Mouse (Mus musculus): ENCODE data around the gene Sipa1. TPM values are rescaled to one million over a fixed set of nuclear protein-coding genes. Genes with fewer than 3 reads are reported as not detected.

Gene Sipa1
- total RNA-seq, 2 experiments from 2014 or later: 16.5 to 17.3 TPM

GRCm38 (mm10) chr19:5607705-5608410, 55.6 kb downstream of the Sipa1 start:
- no peak for DNase-seq (ENCODE audit: low spot score in 2 of 2)

- DNase-seq (ENCODE audit: low spot score in 2 of 2): no peak
Observed at GRCm38 (mm10) chr19:5606196-5606595, 57.3 kb downstream of the Sipa1 start.

- DNase-seq (ENCODE audit: low spot score in 2 of 2): peak in 1 of 2 experiments; percentile 63
Observed at GRCm38 (mm10) chr19:5605126-5605525, 58.4 kb downstream of the Sipa1 start.

GRCm38 (mm10) chr19:5603664-5604063, 59.8 kb downstream of the Sipa1 start:
- DNase-seq (ENCODE audit: low spot score in 2 of 2): no peak

DNA sequence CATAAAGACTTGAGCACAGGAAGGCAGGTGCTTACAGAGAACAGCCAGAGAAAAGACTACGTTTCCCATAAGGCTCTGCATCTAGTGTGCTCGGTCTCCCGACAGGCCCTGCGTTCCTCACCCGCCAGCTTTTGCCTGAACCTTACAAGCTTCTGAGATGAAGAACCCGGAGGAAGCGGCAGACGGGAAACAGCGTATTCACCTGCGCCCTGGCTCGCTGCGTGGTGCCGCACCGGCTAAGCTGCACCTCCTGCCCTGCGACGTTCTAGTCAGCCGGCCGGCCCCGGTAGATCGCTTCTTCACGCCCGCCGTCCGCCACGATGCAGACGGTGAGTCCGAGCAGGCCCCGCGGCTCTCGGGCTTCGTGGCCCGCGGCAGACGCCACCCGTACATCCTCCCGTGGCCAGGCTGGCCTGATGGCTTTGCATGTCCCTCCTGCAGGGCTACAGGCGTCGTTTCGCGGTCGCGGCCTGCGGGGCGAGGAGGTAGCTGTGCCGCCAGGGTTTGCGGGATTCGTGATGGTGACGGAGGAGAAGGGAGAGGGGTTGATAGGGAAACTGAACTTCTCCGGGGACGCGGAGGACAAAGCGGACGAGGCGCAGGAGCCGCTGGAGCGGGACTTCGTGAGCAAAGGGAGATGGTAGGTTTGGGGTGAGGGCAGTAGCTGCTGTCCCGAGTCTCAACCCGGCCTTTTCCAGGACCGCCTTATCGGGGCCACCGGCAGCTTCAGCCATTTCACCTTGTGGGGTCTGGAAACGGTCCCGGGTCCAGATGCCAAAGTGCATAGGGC, 61.6 kb downstream of the Sipa1 start, which contains the start of gene Rnaseh2c:
Gene Rnaseh2c (plus strand): TSS at position 122 of the 790 bp plus-strand sequence.
- DNase-seq (ENCODE audit: low spot score in 2 of 2): peak; percentile 67 to 87

Small RNA genes lying within 50 kb of the gene (microRNA-seq; reads per million reads assigned to microRNA genes)
- gene Mir6987: 0 to 0.59 reads per million in 2 experiments

Other genes with a start within 250 kb of the Sipa1 start
- gene Drap1, start 238.7 kb downstream of the Sipa1 start, total RNA-seq (2021): 100 to 1,000 TPM; 347 to 383 TPM
- gene AI837181, start 238.6 kb downstream of the Sipa1 start, total RNA-seq (2021): 10 to 100 TPM; 74.7 to 75.3 TPM
- not detected for gene Fosl1, start 216.2 kb downstream of the Sipa1 start, total RNA-seq (2021)
- 10 to 100 TPM; 36.5 to 37.0 TPM for gene Ccdc85b, start 205.8 kb downstream of the Sipa1 start, total RNA-seq (2021)
- 10 to 100 TPM; 95.7 to 97.4 TPM for gene Fibp, start 203.1 kb downstream of the Sipa1 start, total RNA-seq (2021)
- not detected for gene Ctsw, start 195.2 kb downstream of the Sipa1 start, total RNA-seq (2021)
- 10 to 100 TPM; 11.6 to 13.1 TPM for gene Efemp2, start 189.8 kb downstream of the Sipa1 start, total RNA-seq (2021)
- 10 to 100 TPM; 28.3 to 28.4 TPM for gene Mus81, start 175.3 kb downstream of the Sipa1 start, total RNA-seq (2021)
- 1,000 to 10,000 TPM; 1,259 to 1,272 TPM for gene Cfl1, start 173.3 kb downstream of the Sipa1 start, total RNA-seq (2021)
- gene 1700020D05Rik, start 159.9 kb downstream of the Sipa1 start, total RNA-seq (2021): 1 to 10 TPM; 4.3 to 6.4 TPM
- gene Snx32, start 153.2 kb downstream of the Sipa1 start, total RNA-seq (2021): 10 to 100 TPM; 79.9 to 85.2 TPM
- not detected for gene Ovol1, start 103.1 kb downstream of the Sipa1 start, total RNA-seq (2021)
- gene Ap5b1, start 95.7 kb downstream of the Sipa1 start, total RNA-seq (2021): 1 to 10 TPM; 6.4 to 6.5 TPM
- gene Rnaseh2c, start 61.8 kb downstream of the Sipa1 start, total RNA-seq (2021): 10 to 100 TPM; 72.0 to 79.8 TPM
- gene Kat5, start 53.5 kb downstream of the Sipa1 start, total RNA-seq (2021): 10 to 100 TPM; 78.7 to 86.3 TPM
- 10 to 100 TPM; 16.2 to 21.1 TPM for gene Rela, start 26.2 kb downstream of the Sipa1 start, total RNA-seq (2021)
- 10 to 100 TPM; 17.6 to 18.1 TPM for gene Map3k11, start 25.0 kb upstream of the Sipa1 start, total RNA-seq (2021)
- gene Pcnx3, start 25.2 kb upstream of the Sipa1 start, total RNA-seq (2021): 10 to 100 TPM; 58.3 to 68.6 TPM
- not detected for gene Kcnk7, start 40.7 kb upstream of the Sipa1 start, total RNA-seq (2021)
- gene Ehbp1l1, start 62.6 kb upstream of the Sipa1 start, total RNA-seq (2021): 10 to 100 TPM; 13.9 to 17.2 TPM
- gene Fam89b, start 65.9 kb upstream of the Sipa1 start, total RNA-seq (2021): 10 to 100 TPM; 28.5 to 28.6 TPM
- 10 to 100 TPM; 24.3 to 27.3 TPM for gene Ltbp3, start 77.2 kb upstream of the Sipa1 start, total RNA-seq (2021)
- 10 to 100 TPM; 77.3 to 80.3 TPM for gene Scyl1, start 107.7 kb upstream of the Sipa1 start, total RNA-seq (2021)
- gene Frmd8, start 211.6 kb upstream of the Sipa1 start, total RNA-seq (2021): 10 to 100 TPM; 12.7 to 13.0 TPM
- 1 to 10 TPM; 2.9 to 3.2 TPM for gene Slc25a45, start 214.1 kb upstream of the Sipa1 start, total RNA-seq (2021)
- gene Tigd3, start 230.4 kb upstream of the Sipa1 start, total RNA-seq (2021): 1 to 10 TPM; 2.5 TPM
- gene Dpf2, start 249.3 kb upstream of the Sipa1 start, total RNA-seq (2021): 100 to 1,000 TPM in 1 of 2 experiments, 10 to 100 TPM in 1; 90.8 to 100 TPM